In the genomic region with DNA sequence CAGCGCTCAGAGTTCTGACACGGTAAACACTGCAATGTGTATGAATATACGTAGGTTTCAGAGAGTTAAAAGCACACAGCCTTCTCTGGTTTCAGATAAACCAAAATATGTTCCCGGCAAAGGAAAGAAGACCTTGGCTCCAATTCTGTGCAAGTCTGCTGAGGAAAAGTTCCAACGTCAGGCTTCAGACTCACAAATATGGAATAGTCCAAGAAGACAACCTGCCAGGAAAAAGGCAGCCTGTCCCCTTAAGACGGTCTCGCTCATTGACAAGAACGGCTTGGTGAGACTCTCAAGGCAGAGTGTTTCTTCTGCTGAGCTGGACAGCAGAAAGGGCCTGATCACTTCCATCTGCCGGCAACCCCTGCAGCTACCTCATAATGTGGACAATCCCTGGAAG, we compare ENCODE assay signal across 23 mouse cellular contexts. TPM values are rescaled to one million over a fixed set of nuclear protein-coding genes. Genes with fewer than 3 reads are reported as not detected.
DNase-seq lines count a peak whose midpoint lies in the region; ATAC-seq and TF ChIP-seq lines count a peak whose summit lies in the region.
"Had no signal": no experiment of that assay in that cellular context is flagged by ENCODE, and none has a peak within 500 bp of the region (broad histone marks: within the 10 kb centered on the region; RNA-seq: fewer than 3 reads in every experiment).

No protein-coding gene starts in this region.

- 48% methylated on average over 9 of the region's 9 CpGs for WGBS in heart, adult 2 months
- WGBS in kidney, postnatal 0 days = 63% methylated on average over 9 of the region's 9 CpGs
- WGBS in kidney, embryonic 14.5 days = 74% methylated on average over 9 of the region's 9 CpGs
- WGBS in stomach, embryonic 15.5 days = 49% methylated on average over 9 of the region's 9 CpGs
- WGBS in stomach, postnatal 0 days = 43% methylated on average over 9 of the region's 9 CpGs

- TF ChIP-seq CTCF in heart, adult 2 months (IDR thresholded peaks at IDR 0.05) = no peak
- TF ChIP-seq CTCF in kidney, postnatal 0 days (IDR thresholded peaks at IDR 0.05; ENCODE audit: low read depth) = no peak
- TF ChIP-seq CTCF in stomach, postnatal 0 days (IDR thresholded peaks at IDR 0.05; ENCODE audit: low read depth) = no peak

- H3K27me3 ChIP-seq in heart, adult 2 months (ENCODE audit: control insufficient read depth, insufficient read depth, low read length) = no peaks in the 10 kb centered on the region
- H3K27me3 ChIP-seq in kidney, postnatal 0 days (ENCODE audit: insufficient read depth, low read length) = no peaks in the 10 kb centered on the region
- no peaks in the 10 kb centered on the region for H3K27me3 ChIP-seq in kidney, embryonic 14.5 days (ENCODE audit: control insufficient read depth, insufficient read depth, low read length)
- no peaks in the 10 kb centered on the region for H3K27me3 ChIP-seq in stomach, embryonic 15.5 days (replicated peaks)
- H3K27me3 ChIP-seq in stomach, postnatal 0 days (ENCODE audit: control insufficient read depth, insufficient read depth, low read length) = no peaks in the 10 kb centered on the region

- TF ChIP-seq POLR2A in heart, adult 2 months (IDR thresholded peaks at IDR 0.05; ENCODE audit: insufficient read depth, low read depth, low read length) = no peak

- no peak for TF ChIP-seq EP300 in heart, adult 2 months (IDR thresholded peaks at IDR 0.05; ENCODE audit: insufficient read depth, low read depth, low read length)
- TF ChIP-seq EP300 in stomach, postnatal 0 days (optimal IDR thresholded peaks at IDR 0.05) = no peak

- intact Hi-C loops in heart, adult 2 months (cut with DNase I) = loop anchor here (10.0 kb wide), 1 partner anchor 199 kb away; no protein-coding TSS in a partner anchor

- no peak for ATAC-seq in kidney, postnatal 0 days (replicated peaks; ENCODE audit: low FRiP score, low read depth)
- ATAC-seq in kidney, embryonic 14.5 days (ENCODE audit: low FRiP score, low TSS enrichment) = no peak
- no peak for ATAC-seq in stomach, embryonic 15.5 days (ENCODE audit: insufficient read depth, low FRiP score, low read depth)
- ATAC-seq in stomach, postnatal 0 days (ENCODE audit: low FRiP score, low TSS enrichment) = no peak
- ATAC-seq: forebrain, embryonic 16.5 days; liver, postnatal 0 days; midbrain, embryonic 16.5 days had no signal

- no peak overlapping the region for H3K4me3 ChIP-seq in heart, adult 2 months
- no peak overlapping the region for H3K4me3 ChIP-seq in kidney, postnatal 0 days (replicated peaks; ENCODE audit: low read depth, low read length)
- no peak overlapping the region for H3K4me3 ChIP-seq in kidney, embryonic 14.5 days (ENCODE audit: low read length)
- H3K4me3 ChIP-seq in stomach, embryonic 15.5 days (replicated peaks) = no peak overlapping the region
- H3K4me3 ChIP-seq in stomach, postnatal 0 days (ENCODE audit: low read depth, low read length) = no peak overlapping the region
- H3K4me3 ChIP-seq: embryonic facial prominence, embryonic 13.5 days; megakaryocyte, embryonic 14.5 days had no signal

- H3K9ac ChIP-seq in heart, adult 2 months (ENCODE audit: low read depth, low read length) = no peak overlapping the region
- no peak overlapping the region for H3K9ac ChIP-seq in kidney, postnatal 0 days (ENCODE audit: low read depth, low read length)
- no peak overlapping the region for H3K9ac ChIP-seq in kidney, embryonic 14.5 days (ENCODE audit: low read depth, low read length)
- H3K9ac ChIP-seq in stomach, embryonic 15.5 days = no peak overlapping the region
- H3K9ac ChIP-seq in stomach, postnatal 0 days (ENCODE audit: low read length) = no peak overlapping the region
- H3K9ac ChIP-seq: embryonic facial prominence, embryonic 13.5 days; liver, postnatal 0 days had no signal

- no peak overlapping the region for H3K4me2 ChIP-seq in kidney, postnatal 0 days (ENCODE audit: low read length)
- no peak overlapping the region for H3K4me2 ChIP-seq in kidney, embryonic 14.5 days (replicated peaks; ENCODE audit: low read depth, low read length)
- no peak overlapping the region for H3K4me2 ChIP-seq in stomach, embryonic 15.5 days
- H3K4me2 ChIP-seq in stomach, postnatal 0 days (replicated peaks; ENCODE audit: low read depth) = no peak overlapping the region
- H3K4me2 ChIP-seq: embryonic facial prominence, embryonic 13.5 days had no signal

- H3K9me3 ChIP-seq in kidney, postnatal 0 days (replicated peaks; ENCODE audit: low read length) = no peaks in the 10 kb centered on the region
- H3K9me3 ChIP-seq in kidney, embryonic 14.5 days (ENCODE audit: control insufficient read depth, low read length) = no peaks in the 10 kb centered on the region
- no peaks in the 10 kb centered on the region for H3K9me3 ChIP-seq in stomach, embryonic 15.5 days
- no peaks in the 10 kb centered on the region for H3K9me3 ChIP-seq in stomach, postnatal 0 days (ENCODE audit: control insufficient read depth, low read length)
- H3K9me3 ChIP-seq: embryonic facial prominence, embryonic 13.5 days; megakaryocyte, embryonic 14.5 days had no signal

- DNase-seq in heart, adult 2 months = no peak
- no peak for DNase-seq in heart, adult 9 months (ENCODE audit: low spot score in 2 of 2)
- peak; percentile 39 for DNase-seq in kidney, postnatal 0 days (ENCODE audit: low spot score)
- no peak for DNase-seq in stomach, postnatal 0 days (ENCODE audit: low spot score)
- DNase-seq in skeletal muscle tissue, adult 2 months (ENCODE audit: low read depth, low spot score) = peak; percentile 34
- DNase-seq in thymus, postnatal 14 days = no peak
- DNase-seq: cerebellum, adult 9-10 months; liver; liver, postnatal 0 days; lung, postnatal 14 days; right cerebral cortex, postnatal 14 days; thymus, postnatal 36 days had no signal

- no peaks in the 10 kb centered on the region for H3K79me2 ChIP-seq in heart, adult 2 months (replicated peaks; ENCODE audit: control insufficient read depth, insufficient read depth, low read length)

- peaks cover 6% of the 10 kb centered on the region for H3K4me1 ChIP-seq in heart, adult 2 months (ENCODE audit: control insufficient read depth, insufficient read depth, low read length)
- H3K4me1 ChIP-seq in kidney, postnatal 0 days (replicated peaks; ENCODE audit: insufficient read depth, low read length) = peaks cover 6% of the 10 kb centered on the region; the same call in 1 of the 2 replicates
- H3K4me1 ChIP-seq in kidney, embryonic 14.5 days (ENCODE audit: control insufficient read depth, insufficient read depth, low read length) = peaks cover 4% of the 10 kb centered on the region
- peaks cover 9% of the 10 kb centered on the region; the same call in 1 of the 2 replicates for H3K4me1 ChIP-seq in stomach, embryonic 15.5 days
- 0 out of 2 replicates have a peak, but pooled peaks cover 2% of the 10 kb centered on the region for H3K4me1 ChIP-seq in stomach, postnatal 0 days (replicated peaks; ENCODE audit: control insufficient read depth, insufficient read depth)

- peak overlapping the region; percentile 15 for H3K27ac ChIP-seq in heart, adult 2 months
- H3K27ac ChIP-seq in kidney, postnatal 0 days = no peak overlapping the region
- no peak overlapping the region for H3K27ac ChIP-seq in kidney, embryonic 14.5 days (ENCODE audit: low read depth, low read length)
- H3K27ac ChIP-seq in stomach, embryonic 15.5 days = 0 out of 2 replicates have a peak overlapping the region, but pooled peaks have one; percentile 24
- H3K27ac ChIP-seq in stomach, postnatal 0 days (replicated peaks) = no peak overlapping the region
- H3K27ac ChIP-seq: embryonic facial prominence, embryonic 13.5 days had no signal

- no peaks in the 10 kb centered on the region for H3K36me3 ChIP-seq in heart, adult 2 months (ENCODE audit: control insufficient read depth, insufficient read depth, low read length)
- H3K36me3 ChIP-seq in kidney, postnatal 0 days (ENCODE audit: insufficient read depth, low read length) = no peaks in the 10 kb centered on the region
- no peaks in the 10 kb centered on the region for H3K36me3 ChIP-seq in kidney, embryonic 14.5 days (ENCODE audit: control insufficient read depth, insufficient read depth, low read length)
- H3K36me3 ChIP-seq in stomach, embryonic 15.5 days = no peaks in the 10 kb centered on the region
- no peaks in the 10 kb centered on the region for H3K36me3 ChIP-seq in stomach, postnatal 0 days (ENCODE audit: control insufficient read depth, insufficient read depth, low read length)
- H3K36me3 ChIP-seq: embryonic facial prominence, embryonic 13.5 days had no signal

RNA-seq across cellular contexts. Expression of a gene that starts 2.5 kb away (rescaled TPM):
- 10 to 100 TPM; 33.9 to 36.6 TPM for total RNA-seq in heart, adult 2 months (2021)
- 25.3 and 45.6 TPM in 2 replicates for polyA plus RNA-seq in heart, adult 2 months (2012; rRNA removed)
- polyA plus RNA-seq in kidney, postnatal 0 days (2015; fragmentation: Nextera tagmentation; extraction: Ambion mirVana) = 0.99 and 1.2 TPM in 2 replicates
- polyA plus RNA-seq in kidney, embryonic 14.5 days (2014; fragmentation: Nextera tagmentation; extraction: Ambion mirVana) = 1.5 and 2.6 TPM in 2 replicates
- polyA plus RNA-seq in stomach, embryonic 15.5 days (2015; fragmentation: Nextera tagmentation; extraction: Ambion mirVana) = 1.5 and 1.8 TPM in 2 replicates
- 1.2 TPM in 2 replicates for polyA plus RNA-seq in stomach, postnatal 0 days (2015; fragmentation: Nextera tagmentation; extraction: Ambion mirVana)

RNA-seq across cellular contexts. Expression of a gene that starts 12.5 kb away (rescaled TPM):
- 10 to 100 TPM; 10.5 to 14.3 TPM for total RNA-seq in heart, adult 2 months (2021)
- not detected in 2 replicates for polyA plus RNA-seq in heart, adult 2 months (2012; rRNA removed)
- not detected in 2 replicates for polyA plus RNA-seq in kidney, postnatal 0 days (2015; fragmentation: Nextera tagmentation; extraction: Ambion mirVana)
- polyA plus RNA-seq in kidney, embryonic 14.5 days (2014; fragmentation: Nextera tagmentation; extraction: Ambion mirVana) = 0.22 and 0.31 TPM in 2 replicates
- not detected in 2 replicates for polyA plus RNA-seq in stomach, embryonic 15.5 days (2015; fragmentation: Nextera tagmentation; extraction: Ambion mirVana)
- not detected in 2 replicates for polyA plus RNA-seq in stomach, postnatal 0 days (2015; fragmentation: Nextera tagmentation; extraction: Ambion mirVana)
- total RNA-seq: common myeloid progenitor, adult 5-6 weeks had no signal
- polyA plus RNA-seq: C2C12; embryonic facial prominence, embryonic 13.5 days; forebrain, embryonic 16.5 days; hindbrain, embryonic 11.5 days; kidney, embryonic 16.5 days; liver, postnatal 0 days; midbrain, embryonic 16.5 days; stomach, embryonic 16.5 days had no signal

Comparison
In these comparisons a context has a peak if more than half of its experiments do, and no peak if none do; other contexts are left out.
1. H3K27ac ChIP-seq: peak in heart, adult 2 months (single experiment) and stomach, embryonic 15.5 days (single experiment); none in kidney, postnatal 0 days (single experiment), kidney, embryonic 14.5 days (single experiment) and stomach, postnatal 0 days (single experiment).
2. DNase-seq: peak in kidney, postnatal 0 days (single experiment) and skeletal muscle tissue, adult 2 months (single experiment); none in heart, adult 2 months (0 of 2), heart, adult 9 months (0 of 2), stomach, postnatal 0 days (single experiment) and thymus, postnatal 14 days (single experiment).